Mouse (Mus musculus): ENCODE measurements around the gene Pisd. TPM values are rescaled to one million over a fixed set of nuclear protein-coding genes. Genes with fewer than 3 reads are reported as not detected.
A peak's percentile ranks its signal among the peaks of the same experiment; 100 is the strongest.
"Not testable (repeated sequence)": the region's sequence is repeated elsewhere in the genome, so short reads cannot be mapped to it uniquely, and the experiment has no call there.

The Pisd gene
- total RNA-seq, 2 experiments from 2014 or later, result 23.2 to 27.4 TPM

- peak; percentile 58 for DNase-seq
Measured at GRCm38 (mm10) chr5:32745705-32746655, 39.5 kb downstream of the Pisd start.

DNA sequence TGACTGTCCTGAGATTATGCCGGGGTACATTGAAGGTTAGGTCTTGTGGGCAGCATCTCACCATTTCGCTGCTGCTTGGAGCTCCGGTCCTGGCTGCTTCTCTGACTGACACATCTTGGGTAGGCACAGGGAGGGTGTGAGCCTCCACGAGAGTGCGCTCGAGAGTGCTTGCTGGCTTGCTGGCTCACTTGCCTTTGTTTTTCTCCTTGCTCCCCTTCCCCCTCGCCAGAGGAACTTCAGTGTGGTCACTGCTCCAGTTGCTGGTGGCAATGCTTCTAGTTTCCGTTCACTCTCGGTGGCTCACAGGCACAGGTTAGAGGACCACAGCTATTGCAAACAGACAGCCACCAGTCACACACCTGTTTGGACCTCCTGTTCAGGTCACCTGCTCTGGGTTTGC lies 43.3 kb downstream of the Pisd start:
- DNase-seq, result no peak

- not testable (repeated sequence) for DNase-seq
Measured at GRCm38 (mm10) chr5:32741377-32741776, 44.1 kb downstream of the Pisd start.

DNA sequence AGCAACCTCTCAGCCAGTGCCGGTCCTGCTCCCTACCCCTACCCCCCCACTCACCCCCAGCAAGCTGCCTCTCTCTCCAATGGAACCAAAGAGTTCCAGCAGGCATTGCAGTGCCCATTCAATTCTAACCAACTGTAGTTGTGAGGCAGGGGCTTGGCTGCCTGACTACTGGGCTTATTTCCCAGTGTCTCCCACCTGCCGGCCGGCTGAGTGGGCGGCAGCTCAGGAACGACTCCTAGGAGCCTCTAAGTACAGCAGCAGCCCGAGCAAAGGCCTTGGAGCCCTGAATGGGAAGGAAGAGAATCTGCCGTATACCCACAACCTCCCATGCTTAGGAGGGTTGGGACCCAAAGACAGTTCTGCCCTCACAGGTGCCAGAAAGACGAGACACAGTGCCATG lies 44.6 kb downstream of the Pisd start:
- not testable (repeated sequence) for DNase-seq

DNA sequence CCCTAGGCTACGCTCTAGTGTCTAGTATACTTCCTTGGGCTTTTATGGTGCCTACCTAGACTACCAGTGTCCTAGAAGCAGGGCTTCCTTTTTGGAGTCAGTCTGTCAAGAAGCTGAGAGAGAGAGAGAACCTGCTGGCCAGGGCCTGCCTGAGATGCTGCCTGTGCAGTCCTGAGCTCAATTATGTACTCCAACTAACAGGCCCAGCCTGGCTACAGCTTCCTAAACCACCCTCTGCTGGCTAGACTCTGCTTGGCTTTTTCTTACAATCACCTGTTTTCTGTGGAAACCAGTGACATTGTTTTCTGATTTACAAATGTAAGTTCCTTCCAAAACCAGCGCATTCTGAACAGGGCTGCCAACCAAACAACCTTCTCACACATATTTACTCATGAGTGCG lies 45.3 kb downstream of the Pisd start:
- DNase-seq, result no peak

DNA sequence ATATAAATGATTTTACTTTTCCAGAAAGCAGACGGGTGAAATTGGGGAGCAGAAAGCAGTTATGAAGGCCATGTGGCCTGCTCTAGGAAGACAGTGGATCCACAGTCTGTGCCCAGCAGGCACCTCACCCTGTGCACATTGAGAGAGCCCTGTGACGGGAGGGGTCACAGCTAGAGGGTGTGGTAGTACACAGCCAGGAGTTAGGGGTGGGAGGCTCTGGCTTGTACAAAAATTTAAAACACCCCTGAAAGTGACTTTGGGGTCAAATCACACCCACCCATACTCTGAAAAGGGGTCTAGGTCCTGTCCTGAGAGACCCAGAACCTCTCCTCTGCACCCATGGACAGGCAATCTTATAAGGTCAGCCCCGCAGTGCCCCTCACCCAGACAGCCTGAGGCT lies 48.7 kb downstream of the Pisd start:
- DNase-seq, result not testable (repeated sequence)

GRCm38 (mm10) chr5:32735779-32736178 lies 49.7 kb downstream of the Pisd start:
- DNase-seq, result no peak

DNA sequence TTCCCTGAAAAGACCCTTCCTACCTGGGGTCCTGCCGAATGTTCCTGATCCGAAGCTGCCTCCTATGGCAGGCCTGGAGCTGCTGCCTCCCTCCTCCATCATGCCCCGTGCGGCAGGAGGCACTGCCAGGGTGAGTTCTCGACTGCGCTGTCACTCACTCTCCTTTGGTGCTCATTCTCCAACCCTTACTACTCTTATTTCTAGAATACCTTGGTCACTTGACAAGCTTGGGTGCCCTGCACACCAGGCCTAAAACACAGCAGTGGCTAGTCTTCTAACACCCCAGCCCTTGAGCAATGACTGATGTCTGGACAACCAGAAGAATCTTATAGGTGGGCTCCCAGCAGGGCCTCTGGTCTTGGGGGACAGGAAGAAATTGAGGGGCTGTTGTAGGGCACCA lies 51.6 kb downstream of the Pisd start:
- DNase-seq, result not testable (repeated sequence)

GRCm38 (mm10) chr5:32728851-32729250 lies 56.6 kb downstream of the Pisd start:
- no peak for DNase-seq

- DNase-seq, result no peak
Measured at GRCm38 (mm10) chr5:32728300-32728699, 57.1 kb downstream of the Pisd start.

GRCm38 (mm10) chr5:32725397-32725796 lies 60.0 kb downstream of the Pisd start:
- not testable (repeated sequence) for DNase-seq

DNA sequence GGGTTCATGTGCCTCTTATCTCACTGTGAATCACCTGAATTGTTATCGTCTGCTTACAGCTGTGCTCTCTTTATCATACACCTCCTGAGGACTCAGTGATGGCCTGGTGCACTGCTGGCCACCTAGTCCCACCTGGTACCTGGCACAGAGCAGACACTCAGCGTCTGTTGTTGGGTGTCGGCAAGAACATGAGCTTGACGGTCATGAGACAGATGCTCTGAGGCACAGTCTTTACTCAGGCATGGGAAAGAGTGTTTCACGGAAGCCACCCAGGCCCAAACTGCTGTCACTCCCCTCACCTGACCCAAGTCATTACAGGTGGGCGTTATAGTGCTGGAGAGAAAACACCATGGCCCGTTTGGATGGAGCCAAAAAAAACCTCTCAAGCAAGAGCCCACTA lies 61.5 kb downstream of the Pisd start:
- no peak for DNase-seq

DNA sequence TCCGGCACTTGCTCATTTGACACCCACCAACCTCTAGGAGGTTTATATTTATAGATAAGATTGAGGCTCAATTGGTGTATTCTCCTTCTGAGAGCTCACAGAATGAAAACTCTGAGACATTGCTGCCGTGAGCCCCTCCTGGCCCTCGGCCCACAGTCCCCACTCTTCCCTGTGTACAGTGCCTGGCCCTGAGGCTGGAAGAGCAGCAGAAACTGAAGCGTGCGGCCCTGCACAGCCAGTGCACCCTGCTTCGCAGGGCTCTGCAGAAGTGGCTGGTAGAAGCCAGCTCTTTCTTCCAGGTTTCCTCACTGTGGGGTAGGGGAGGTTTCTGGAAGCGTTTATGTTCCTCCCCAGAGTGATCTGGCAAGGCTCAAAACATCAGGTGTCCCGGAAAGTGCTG lies 62.7 kb downstream of the Pisd start:
- not testable (repeated sequence) for DNase-seq

- no peak for DNase-seq
Measured at GRCm38 (mm10) chr5:32722263-32722662, 63.2 kb downstream of the Pisd start.

GRCm38 (mm10) chr5:32721316-32721715 lies 64.1 kb downstream of the Pisd start:
- DNase-seq, result no peak

- DNase-seq, result no peak
Measured at GRCm38 (mm10) chr5:32720416-32720815, 65.0 kb downstream of the Pisd start.

DNA sequence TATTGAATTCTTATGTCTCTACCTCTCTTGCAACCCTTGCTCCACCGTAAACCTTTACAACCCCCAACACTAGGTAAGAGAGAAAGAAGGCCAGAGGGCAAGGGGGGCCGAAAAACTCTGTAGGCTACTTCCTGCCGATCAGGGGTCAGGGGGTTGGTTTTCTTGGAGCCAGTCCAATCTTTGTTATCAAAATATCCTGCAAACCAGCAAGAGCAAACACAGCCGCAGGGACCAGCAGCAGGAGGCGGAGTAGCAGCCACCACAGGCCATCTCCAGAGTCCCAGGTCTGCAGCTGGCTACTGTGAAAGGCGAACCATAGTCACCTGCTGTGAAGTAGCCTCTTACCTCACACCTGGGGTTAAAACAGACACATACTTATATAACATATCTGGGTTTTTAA lies 66.5 kb downstream of the Pisd start:
- no peak for DNase-seq

DNA sequence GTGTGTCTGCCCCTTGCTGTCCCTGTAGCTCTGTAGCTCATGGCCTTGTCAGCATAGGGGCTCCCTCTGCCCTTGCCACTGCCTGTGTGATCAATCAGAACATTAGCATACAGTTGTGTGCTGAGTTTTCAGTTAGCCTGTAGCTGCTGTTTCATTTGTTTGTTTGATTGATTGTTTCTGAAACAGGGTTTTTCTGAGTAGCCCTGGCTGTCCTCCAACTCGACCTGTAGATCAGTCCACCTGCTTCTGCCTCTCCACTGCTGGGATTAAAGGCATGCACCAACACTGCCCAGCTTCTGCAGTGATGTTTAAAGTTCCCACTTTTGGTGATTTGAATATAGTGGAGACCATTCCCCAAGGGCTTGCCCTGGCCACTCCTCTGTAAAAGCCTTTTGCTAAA lies 67.7 kb downstream of the Pisd start:
- DNase-seq, result no peak

GRCm38 (mm10) chr5:32713703-32714467 lies 71.6 kb downstream of the Pisd start:
- DNase-seq, result peak; percentile 88

DNA sequence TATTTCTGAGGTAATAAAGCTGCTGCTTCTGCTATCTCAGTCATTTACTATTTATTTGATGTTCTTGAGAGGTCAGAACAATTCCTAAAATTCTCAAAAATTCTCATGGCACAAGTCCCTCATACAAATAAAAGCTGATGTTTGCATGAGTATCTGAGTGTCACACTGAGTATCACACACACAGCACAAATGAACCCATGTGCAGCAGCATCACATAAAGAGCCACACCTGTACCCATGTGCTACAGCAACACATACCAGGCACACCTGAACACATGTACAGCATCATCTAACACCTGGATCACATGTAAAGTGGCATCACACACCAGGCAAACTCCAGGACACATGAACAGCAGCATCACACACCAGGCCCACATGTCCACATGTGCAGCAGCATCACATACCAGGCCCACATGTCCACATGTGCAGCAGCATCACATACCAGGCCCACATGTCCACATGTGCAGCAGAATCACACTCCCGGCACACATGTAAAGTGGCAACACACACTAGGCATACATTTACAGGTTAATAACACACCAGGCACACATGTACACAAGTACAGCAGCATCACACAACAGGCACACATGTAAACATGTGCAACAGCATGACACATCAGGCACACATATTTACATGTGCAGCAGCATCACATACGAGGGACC lies 72.3 kb downstream of the Pisd start:
- no peak for DNase-seq

DNA sequence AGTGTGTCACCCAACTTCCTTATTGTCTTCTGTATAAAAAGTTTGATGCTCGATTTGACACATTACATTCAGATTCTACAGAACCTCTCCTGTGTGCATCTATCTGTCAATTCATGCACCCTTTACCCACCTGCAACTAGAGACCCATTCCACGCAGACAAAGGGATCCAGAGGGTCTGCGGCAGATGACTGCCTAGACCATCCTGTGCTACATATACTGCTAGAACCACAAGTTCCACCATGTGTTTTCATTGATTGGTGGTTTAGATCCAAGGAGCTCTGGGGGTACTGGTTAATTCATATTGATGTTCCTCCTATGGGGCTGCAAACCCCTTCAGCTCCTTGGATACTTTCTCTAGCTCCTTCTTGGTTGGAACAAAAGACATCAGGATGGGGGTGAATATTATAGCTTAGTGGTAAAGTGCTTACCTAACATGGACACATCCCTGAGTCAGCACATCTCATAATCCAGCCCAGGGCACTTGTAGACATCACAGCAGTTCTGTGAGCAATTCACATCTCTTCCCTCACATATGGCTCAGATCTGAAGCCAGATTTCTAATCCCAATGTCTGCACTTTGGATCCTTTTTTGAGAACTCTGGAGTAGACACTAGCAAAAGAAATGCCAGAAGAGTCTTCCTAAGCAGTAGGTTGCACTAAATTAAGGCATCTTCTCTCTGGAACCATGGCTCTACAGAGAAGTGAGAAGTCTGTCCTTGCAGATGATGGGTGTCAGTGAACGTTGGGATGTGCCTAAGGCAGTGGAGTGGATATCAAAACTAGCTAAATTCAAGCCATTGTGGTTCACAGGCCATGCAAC lies 73.0 kb downstream of the Pisd start:
- no peak for DNase-seq

DNA sequence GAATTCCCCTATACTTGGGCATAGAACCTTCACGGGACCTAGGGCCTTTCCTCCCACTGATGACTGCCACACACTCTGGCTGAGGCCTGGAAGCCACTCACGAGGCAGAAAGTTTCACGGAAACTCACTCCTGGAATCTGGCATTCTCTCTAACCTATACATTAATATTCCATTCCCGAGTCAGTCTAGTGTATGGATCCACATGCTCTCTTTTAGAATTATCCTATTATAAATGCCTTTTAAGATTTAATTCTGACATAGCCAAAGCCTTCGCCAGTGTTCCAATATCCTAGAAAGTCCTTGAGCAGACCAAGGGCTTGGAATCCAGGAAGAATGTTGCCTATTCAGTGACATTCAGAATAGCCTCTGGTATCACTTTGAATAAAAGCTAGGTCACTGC lies 74.0 kb downstream of the Pisd start:
- no peak for DNase-seq
